Mouse (Mus musculus): ENCODE data around the gene Gpc5.

Gpc5 gene

DNA sequence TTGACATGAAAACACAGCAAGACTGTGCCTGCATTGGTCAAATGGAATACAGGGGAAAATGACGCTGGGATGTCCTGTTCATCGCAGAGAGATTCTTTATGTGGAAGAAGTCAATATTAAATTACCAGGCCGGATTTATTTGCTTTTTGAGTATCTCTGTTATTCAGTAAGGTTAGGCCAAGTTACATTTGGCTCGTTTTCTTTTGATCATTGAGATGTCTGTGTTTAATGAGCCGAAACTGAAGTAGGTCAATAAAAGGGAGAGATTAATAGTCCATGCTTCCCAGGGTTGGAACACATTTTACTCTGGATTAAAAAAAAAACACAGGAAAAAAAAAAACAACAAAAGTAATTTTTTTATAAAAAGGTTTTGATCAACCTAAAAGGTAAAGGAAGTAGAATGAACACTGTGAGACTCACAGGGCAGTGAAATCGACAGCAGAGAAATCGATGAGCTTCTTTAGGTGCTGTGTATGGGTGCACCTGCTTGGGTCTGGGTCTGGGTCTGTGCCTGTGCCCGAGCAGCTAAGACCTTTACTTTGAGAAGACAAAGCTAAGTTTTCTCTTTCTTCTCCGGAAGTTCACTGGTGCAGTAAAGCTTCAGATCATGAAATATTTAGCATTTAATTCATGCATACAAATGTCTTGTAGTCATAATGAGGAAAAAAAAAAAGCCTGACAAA is 8.7 kb downstream of the Gpc5 start:
- in situ Hi-C loops (cut with MboI; ENCODE audit: unreplicated experiment in 2 of 2), result no loop called here

DNA sequence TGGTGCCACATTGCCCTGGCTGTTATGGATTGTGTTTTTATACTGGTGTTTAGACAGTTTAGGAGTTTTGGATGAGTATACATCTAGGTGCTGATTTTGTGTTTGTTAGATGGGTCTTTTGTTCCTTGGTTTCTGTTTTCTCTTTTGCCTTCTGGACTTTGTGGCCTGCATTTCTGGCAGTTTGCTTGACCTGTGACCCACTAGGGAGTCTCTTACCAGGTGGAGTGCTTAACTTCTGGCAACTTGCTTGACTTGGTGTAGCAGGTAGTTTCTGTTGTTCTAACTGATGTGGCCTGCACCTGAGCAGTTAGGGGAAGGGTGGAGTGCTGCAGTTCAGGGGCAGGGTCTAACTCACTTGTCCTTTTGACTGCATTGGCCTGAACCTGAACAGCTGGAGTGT is 14.3 kb downstream of the Gpc5 start:
- in situ Hi-C loops (cut with MboI; ENCODE audit: unreplicated experiment in 2 of 2), result no loop called here

DNA sequence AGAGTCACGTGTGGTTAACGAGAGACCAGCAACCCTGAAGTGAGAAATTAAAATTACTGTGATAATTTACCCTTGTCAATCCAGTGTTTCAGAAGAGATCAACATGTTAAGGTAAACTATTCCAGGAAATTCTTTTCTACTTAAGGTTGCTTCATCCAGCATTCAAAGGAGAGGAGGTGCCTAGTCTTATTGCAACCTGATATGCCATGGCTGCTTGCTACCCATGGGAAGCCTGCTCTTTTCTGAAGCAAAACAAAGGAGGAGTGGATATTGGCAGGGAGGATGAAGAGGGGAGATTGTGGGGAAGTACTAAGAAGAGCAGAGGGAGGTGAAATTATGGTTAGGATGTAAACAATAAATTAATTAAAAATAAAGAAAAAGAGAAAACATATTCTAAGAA is 15.5 kb downstream of the Gpc5 start:
- in situ Hi-C loops (cut with MboI; ENCODE audit: unreplicated experiment in 2 of 2), result no loop called here

DNA sequence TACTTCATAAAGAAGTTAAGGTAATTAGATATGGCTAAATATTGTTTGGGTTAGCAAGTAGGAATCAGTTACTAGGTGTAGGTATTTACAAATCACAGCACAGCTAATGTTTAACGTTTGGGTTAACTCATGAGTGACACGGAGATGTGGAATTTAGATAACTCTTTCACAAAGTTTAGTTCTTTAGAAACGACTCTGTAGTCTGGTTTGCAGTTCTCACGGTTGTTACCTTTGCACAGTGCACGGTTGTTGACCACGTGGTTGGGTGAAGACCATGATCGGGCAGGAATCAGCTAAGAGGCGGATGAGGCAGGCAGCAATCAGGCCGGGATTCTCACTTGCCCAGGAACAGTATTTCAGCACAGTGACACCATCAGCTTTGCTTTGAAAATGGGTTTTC is 26.6 kb downstream of the Gpc5 start:
- in situ Hi-C loops (cut with MboI; ENCODE audit: unreplicated experiment in 2 of 2), result no loop called here

DNA sequence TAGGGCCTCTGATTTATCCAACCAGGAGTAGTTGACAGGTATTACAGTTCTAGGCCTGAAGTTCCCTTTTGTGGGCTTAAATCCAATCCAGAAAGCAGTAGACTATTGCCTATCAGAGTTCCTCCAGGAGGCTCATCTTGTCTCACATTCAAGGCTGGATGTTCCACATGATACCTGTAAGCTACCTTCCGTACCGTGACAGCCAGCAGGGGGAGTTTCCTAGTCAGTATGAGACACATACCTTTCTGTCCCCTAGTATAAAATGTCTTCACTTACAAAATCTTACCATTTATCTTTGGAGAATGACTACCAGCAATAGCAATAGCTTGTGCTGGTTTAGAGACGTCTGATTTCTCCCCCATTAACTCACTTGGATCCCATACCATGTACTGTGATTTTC is 56.8 kb downstream of the Gpc5 start:
- in situ Hi-C loops (cut with MboI; ENCODE audit: unreplicated experiment in 2 of 2), result no loop called here

DNA sequence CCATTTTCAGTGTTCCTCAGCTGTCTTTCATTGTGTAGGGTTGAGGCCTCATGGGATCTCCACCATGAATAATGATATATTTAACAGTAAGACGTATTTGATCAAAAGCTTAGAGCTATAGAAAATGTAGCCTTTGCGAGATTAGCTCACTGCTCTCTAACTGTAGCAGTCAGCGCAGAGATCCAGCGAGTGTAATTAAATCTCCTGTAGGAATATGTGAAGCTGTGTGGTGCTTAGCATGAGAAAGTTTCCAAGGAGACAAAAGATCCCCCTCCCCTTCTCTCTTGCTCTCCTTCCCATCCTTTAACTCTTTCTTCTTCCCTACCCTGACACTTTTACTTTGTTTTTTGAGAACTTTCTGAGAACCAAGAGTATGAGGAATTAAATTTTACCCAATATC is 64.6 kb downstream of the Gpc5 start:
- in situ Hi-C loops (cut with MboI; ENCODE audit: unreplicated experiment in 2 of 2), result no loop called here

DNA sequence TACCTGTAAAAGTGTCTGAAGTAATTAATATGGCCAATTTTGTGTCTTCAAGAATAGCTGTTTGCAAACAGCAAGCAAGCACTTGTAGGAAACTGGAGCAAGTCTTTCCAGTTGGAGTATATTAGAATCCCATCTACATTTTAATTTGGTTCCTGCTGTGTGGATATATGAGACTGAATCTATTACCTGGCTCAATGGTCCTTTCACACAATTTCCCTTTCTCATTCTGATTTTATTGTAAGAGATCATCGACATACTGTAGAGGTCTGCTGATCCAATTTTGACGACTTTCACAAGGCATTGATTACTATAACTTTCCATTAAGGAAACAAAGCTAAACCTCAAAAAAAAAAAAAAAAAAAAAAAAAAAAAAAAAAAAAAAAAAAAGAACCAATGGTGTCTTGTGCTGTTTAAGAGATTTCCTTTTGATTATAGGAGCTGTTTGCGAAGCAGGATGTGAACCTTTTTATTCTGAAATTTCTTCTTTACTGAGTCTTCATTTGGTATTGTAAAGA is 85.4 kb downstream of the Gpc5 start:
- in situ Hi-C loops (cut with MboI; ENCODE audit: unreplicated experiment in 2 of 2), result no loop called here

DNA sequence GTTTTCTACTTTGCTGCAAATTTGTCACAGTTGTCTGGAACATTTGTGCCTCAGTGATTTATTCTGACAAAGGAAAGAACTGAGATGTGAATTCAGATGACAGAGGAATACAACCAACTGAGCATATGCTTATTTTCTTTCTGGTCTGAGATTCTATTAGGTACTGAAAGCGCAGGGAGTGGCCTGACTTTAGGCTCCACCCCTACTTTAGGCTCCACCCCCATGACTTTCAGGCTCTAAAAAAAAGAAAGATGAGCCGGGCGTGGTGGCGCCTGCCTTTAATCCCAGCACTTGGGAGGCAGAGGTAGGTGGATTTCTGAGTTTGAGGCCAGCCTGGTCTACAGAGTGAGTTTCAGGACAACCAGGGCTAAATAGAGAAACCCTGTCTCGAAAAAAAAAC is 87.9 kb downstream of the Gpc5 start:
- in situ Hi-C loops (cut with MboI; ENCODE audit: unreplicated experiment in 2 of 2), result no loop called here

DNA sequence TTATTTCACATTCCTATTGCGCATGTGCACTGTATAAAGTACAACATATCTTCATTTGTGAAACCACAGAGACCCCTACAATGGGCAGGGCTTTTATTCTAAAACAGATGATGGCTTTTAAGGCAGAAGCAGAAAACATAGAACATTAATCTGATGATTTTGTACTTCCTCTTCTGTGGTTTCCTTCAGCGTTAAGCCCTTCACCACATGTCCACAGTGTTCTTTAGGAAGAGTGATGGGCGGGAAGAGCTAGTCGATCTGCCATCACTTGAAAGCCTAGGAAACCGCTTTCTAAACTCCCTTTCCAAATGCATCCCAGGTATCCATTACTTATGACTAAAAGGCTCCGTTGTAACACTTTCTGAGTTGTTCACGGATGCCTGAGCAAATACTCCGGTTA is 96.2 kb downstream of the Gpc5 start:
- in situ Hi-C loops (cut with MboI; ENCODE audit: unreplicated experiment in 2 of 2), result no loop called here

DNA sequence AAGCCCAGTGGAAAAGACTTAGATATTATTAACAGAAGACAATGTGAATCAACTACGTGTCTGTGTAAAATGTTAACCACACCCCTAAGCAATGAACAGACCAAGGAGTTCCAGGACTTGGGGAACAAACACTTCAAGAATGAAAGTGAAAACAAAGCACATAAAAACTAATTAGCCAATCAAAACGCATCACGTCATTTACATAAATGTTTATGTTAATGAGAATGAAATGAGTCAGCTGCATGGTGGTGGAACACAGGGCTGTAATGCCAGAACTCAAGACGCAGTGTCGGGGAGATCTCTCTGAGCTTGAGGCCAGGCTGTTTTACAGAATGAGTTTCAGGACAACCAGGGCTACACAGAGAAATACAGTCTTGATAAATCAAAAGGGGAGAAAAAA is 136.1 kb downstream of the Gpc5 start:
- in situ Hi-C loops (cut with MboI; ENCODE audit: unreplicated experiment in 2 of 2), result no loop called here

DNA sequence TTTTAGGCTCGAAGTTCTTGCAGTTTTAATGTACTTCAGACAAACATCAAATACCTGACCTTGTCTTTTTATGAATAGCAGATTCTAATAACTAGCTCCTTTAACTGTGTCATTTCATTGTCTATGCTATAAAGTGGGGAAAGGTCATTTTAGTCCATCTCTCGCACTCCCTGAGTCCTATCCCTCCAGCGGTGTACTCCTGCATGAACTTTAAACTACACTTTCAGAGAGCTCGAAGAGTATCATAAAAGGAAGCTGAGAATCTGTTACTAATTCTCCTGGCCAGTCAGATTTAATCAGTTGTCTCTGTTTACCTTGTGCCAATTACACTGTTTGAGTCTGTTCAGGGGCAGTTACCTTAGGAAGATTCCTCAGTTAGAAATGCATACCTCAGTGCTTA is 144.4 kb downstream of the Gpc5 start:
- in situ Hi-C loops (cut with MboI; ENCODE audit: unreplicated experiment in 2 of 2), result no loop called here

DNA sequence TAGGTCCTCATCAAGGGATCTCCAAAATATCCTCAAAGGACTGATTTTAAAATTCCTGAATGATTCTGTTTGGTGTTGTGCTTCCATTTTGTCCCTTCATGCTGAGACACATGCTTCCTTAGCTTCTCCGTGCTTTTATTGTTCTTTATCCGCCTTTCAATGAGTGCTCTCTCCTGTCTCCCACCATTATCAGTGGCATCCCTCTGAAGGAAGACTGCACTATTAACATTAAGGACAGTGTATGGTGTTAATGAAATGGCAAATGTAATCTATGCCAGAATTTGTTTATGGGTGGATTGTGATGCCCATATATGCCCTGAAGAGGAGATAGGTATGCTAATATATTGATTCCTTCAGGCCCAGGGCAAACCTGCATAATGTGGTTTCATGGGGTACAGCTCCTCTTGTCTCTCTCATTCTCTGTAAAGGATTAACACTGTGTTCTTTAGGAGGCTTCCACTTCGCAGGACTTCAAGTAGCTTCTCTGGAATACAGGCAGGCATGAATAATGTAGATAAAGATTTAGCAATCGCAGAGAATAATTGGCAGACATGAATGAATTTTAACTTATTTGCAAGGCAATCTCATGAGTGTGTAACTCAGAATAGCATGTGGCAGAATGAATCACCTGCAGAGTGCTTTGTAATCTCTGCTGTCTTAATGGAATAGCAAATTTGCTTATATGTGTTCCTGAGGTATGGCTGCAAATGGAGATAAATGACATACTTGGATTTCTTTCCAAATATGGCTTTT is 148.8 kb downstream of the Gpc5 start:
- in situ Hi-C loops (cut with MboI; ENCODE audit: unreplicated experiment in 2 of 2), result no loop called here

DNA sequence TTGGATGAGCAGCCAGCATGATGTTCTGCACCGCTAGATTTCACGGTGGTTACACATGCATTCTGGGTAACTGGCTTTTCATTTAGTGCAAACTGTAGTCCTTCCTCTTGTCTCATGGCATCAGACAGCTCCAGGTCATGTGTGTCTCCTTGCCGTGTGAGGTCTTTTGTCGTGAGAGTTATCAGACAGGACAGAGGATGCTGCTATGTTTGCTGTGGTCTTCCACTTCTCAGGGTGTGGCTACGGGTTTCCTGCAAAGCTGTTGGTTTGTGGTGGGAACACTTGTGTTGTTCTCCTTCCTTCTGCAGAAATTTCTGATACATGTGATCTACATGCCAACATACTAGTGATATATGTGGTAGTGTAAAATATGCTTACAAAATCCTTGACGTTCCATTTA is 158.5 kb downstream of the Gpc5 start:
- in situ Hi-C loops (cut with MboI; ENCODE audit: unreplicated experiment in 2 of 2), result no loop called here

DNA sequence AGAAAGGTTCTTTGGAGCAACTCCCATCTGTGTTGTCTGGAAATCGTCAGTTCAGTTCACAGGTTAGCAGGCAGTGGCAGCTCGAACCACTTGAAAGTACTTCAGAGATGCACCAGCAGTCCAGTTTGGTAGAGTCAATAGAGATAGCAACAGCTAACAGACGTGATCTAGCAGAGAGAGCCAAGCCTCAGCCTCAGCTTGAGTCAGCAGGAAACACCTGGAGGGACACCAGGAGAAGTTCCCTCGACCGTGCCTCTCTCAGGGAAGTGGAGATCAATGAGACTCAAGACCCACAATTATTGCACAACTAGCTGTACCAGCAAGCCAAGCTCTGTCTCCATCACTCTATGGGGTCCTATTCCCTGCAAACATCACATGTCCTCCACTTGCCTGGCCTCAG is 159.8 kb downstream of the Gpc5 start:
- in situ Hi-C loops (cut with MboI; ENCODE audit: unreplicated experiment in 2 of 2), result no loop called here

DNA sequence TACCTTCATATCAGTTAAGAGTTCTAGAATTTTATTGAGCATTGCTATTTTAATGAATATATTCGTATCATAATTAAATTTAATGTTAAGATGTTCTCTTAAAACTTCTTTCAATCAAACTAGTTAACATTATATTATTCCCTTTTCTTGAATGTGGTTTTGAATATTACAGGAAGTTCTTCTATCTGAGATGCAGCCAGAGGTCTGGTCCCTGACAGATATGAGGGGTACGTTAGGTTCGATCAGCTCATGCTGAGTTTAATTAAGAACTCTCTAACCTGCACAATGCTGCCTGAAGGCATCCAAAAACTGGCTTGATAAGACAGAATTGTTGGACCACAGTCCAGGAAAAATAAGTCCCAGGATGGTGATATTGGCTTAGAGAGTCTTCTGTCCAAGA is 161.1 kb downstream of the Gpc5 start:
- in situ Hi-C loops (cut with MboI; ENCODE audit: unreplicated experiment in 2 of 2), result no loop called here

DNA sequence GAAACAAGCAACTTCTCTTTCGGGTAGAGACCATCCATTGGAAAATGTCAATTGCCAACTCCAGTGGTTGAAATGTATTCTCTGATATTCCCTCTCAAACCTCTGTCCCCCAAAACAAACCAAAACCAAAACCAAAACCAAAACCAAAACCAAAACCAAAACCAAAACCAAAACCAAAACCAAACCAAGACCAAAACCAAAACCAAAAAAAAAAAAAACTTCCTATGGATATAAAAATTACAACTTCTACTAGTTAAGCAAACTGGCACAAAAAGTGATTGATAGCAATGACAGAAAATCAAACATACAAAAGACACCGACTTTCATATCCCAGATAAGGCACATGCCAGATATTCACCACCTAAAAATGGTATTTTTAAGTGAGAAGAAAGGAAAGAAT is 161.7 kb downstream of the Gpc5 start:
- in situ Hi-C loops (cut with MboI; ENCODE audit: unreplicated experiment in 2 of 2), result no loop called here

DNA sequence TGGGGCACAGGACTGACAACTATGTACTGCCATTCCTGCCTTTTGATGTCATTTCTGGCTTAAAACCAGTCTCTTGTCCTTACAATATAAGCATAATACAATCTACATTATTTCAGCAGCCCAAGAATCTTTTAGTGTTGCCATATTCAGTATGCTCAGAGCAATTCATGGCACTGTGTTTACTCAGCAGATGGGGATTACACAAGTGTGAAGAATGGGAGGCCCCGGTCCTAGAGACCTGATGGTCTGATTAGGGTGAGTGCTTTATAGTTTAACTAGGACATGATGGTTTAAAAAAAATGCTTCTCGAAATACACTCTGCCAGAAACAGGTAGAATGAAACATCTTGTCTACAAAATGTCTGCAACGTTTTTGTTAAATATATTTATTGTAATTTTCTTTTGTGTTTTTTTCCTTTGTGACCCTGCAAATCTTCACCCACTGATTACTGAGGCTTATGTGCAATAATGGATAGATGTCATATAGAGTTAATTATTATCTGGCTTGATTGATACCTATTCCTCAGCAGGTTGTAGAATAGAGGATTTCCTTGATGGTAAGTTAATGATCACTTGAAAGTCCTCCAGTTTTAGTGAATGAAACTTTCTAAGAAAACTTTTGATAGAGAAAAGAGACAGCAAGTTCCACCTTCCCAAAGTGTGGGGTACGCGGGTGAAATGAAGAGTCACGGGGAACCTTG is 177.8 kb downstream of the Gpc5 start:
- in situ Hi-C loops (cut with MboI; ENCODE audit: unreplicated experiment in 2 of 2), result no loop called here

DNA sequence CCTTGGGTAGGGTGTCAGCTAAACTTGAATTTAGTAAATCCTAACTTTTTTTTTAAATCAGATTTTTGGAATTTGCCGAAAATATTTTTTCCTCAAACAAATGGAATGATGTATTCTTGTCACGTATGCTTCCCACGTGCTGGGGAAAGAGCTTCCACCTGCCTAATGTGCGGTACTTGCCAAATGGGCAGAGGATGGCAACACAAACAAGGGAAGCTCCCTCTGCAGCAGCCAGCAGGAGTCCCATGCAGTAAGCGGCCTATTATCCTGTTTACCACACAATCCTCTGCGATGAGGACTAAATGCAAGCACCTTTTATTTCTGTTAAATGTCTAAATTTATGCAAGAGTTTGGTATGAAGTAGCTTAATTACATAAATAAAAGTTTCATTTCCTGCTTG is 178.4 kb downstream of the Gpc5 start:
- in situ Hi-C loops (cut with MboI; ENCODE audit: unreplicated experiment in 2 of 2), result no loop called here

DNA sequence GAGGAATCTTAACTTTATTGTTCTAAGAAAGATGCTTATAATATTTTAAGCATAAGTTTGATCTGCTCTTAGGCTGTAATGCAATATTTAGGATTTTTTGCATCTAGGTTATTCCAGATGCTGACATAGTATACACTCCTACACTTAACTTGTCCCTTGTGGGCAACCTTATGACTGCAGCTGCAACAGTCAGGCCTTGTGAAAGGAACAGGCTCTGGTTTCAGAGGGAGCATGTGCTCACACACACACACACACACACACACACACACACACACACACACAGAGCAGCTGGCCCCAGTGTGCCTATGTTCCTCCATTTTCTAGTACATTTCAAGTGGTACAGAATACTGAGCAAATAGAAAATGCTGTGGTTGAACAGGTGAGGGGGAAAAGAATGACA is 190.8 kb downstream of the Gpc5 start:
- in situ Hi-C loops (cut with MboI; ENCODE audit: unreplicated experiment in 2 of 2), result no loop called here

DNA sequence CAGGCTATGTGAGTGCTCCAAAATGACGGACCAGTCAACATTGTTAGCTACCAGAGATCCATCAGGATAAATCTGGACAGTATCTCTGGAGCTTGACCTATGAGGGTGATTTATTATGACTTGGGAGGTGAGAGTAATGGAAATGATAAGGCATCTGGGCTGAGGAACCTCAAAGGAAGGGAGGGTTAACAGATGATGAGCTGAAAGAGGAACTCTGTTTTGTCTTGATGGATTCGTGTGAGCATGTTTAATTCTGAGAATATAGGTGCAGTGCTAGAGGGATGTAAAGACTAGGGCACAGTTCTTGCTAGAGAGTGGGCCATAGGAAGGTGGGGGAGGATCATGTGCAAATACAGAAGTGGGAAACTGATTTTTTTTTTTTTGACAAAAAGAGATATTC is 232.2 kb downstream of the Gpc5 start:
- in situ Hi-C loops (cut with MboI; ENCODE audit: unreplicated experiment in 2 of 2), result no loop called here

DNA sequence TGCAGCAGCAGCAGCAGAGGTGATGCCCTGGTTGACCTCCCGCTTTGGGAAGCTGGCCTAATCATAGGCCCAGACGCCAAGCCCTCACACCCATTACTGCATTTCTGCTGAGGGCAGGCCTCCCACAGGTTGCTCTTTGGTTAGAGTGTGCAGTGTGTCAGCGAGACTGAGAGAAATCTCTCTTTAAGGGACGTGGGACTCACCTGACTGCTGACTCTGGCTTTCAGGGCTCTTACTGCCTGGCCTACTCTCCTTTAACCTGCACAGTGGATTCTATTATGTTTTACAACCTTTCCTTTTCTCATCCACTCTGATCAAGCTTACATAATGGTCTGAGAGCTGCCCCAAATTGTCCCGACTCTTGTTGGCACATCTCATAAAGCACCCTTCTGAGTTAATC is 234.4 kb downstream of the Gpc5 start:
- in situ Hi-C loops (cut with MboI; ENCODE audit: unreplicated experiment in 2 of 2), result no loop called here

DNA sequence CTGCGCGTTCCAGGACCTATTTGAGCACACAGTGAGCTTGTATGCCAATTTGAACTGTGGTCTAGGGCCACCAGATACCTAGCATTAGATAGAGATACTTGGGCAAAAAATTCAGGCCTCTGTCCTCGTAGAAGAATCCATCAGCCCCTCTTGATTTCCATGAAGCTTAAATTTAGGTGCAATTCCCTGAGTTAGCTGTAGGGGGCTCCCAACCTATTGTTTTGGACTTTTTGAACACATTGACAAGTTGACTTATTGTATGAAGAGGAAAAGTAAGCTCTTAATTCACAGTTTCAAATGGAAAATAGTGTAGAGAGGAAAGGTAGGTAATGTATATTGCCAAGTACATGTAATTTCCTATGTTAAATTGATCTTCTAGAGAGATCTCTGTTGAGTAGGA is 247.1 kb downstream of the Gpc5 start:
- in situ Hi-C loops (cut with MboI; ENCODE audit: unreplicated experiment in 2 of 2), result no loop called here
